Mouse (Mus musculus): ENCODE data around the gene Slc22a19. TPM values are rescaled to one million over a fixed set of nuclear protein-coding genes. Genes with fewer than 3 reads are reported as not detected.
"Not testable (repeated sequence)": the region's sequence is repeated elsewhere in the genome, so short reads cannot be mapped to it uniquely, and the experiment has no call there.

Gene Slc22a19
- not detected in 2 replicates for polyA plus RNA-seq (2014; fragmentation: Nextera tagmentation; extraction: Ambion mirVana)

GRCm38 (mm10) chr19:7711148-7711547 lies at the start of gene Slc22a19:
Slc22a19 (minus strand) TSS chr19:7711310.
- Histone ChIP-seq H3K36me3 (ENCODE audit: control insufficient read depth, insufficient read depth, low read length) (no peaks in the 10 kb centered on the region), H3K4me2 (replicated peaks; ENCODE audit: low read depth, low read length) (no peak within 1 kb of the TSS), H3K27ac (ENCODE audit: low read length) (no peak within 1 kb of the TSS), H3K4me1 (ENCODE audit: control insufficient read depth, insufficient read depth, low read length) (no peaks in the 10 kb centered on the region), H3K27me3 (ENCODE audit: control insufficient read depth, insufficient read depth, low read length) (no peaks in the 10 kb centered on the region), H3K4me3 (ENCODE audit: low read depth, low read length) (no peak within 1 kb of the TSS), H3K9me3 (ENCODE audit: control insufficient read depth, low read depth, low read length) (no peaks in the 10 kb centered on the region), H3K9ac (replicated peaks; ENCODE audit: low read depth, low read length) (no peak within 1 kb of the TSS)
- ATAC-seq (ENCODE audit: insufficient number of reproducible peaks, insufficient read depth, low FRiP score, low read depth): no peak

- H3K4me1 ChIP-seq (ENCODE audit: control insufficient read depth, insufficient read depth, low read length); H3K9me3 ChIP-seq (ENCODE audit: control insufficient read depth, low read depth, low read length); H3K27ac ChIP-seq (ENCODE audit: low read length); H3K9ac ChIP-seq (replicated peaks; ENCODE audit: low read depth, low read length); H3K4me3 ChIP-seq (ENCODE audit: low read depth, low read length); H3K27me3 ChIP-seq (ENCODE audit: control insufficient read depth, insufficient read depth, low read length); H3K4me2 ChIP-seq (replicated peaks; ENCODE audit: low read depth, low read length); H3K36me3 ChIP-seq (ENCODE audit: control insufficient read depth, insufficient read depth, low read length); ATAC-seq (ENCODE audit: insufficient number of reproducible peaks, insufficient read depth, low FRiP score, low read depth): not testable (repeated sequence)
- 68% methylated on average over 13 of the region's 13 CpGs for WGBS
Observed at GRCm38 (mm10) chr19:7753371-7753770, 42.3 kb upstream of the Slc22a19 start.

GRCm38 (mm10) chr19:7729543-7729942 lies 18.4 kb upstream of the Slc22a19 start:
- Histone ChIP-seq H3K9me3 (ENCODE audit: control insufficient read depth, low read depth, low read length) (no peaks in the 10 kb centered on the region), H3K27ac (ENCODE audit: low read length) (no peak overlapping the region), H3K36me3 (ENCODE audit: control insufficient read depth, insufficient read depth, low read length) (no peaks in the 10 kb centered on the region), H3K4me3 (ENCODE audit: low read depth, low read length) (no peak overlapping the region), H3K9ac (replicated peaks; ENCODE audit: low read depth, low read length) (no peak overlapping the region), H3K4me2 (replicated peaks; ENCODE audit: low read depth, low read length) (no peak overlapping the region), H3K27me3 (ENCODE audit: control insufficient read depth, insufficient read depth, low read length) (no peaks in the 10 kb centered on the region), H3K4me1 (ENCODE audit: control insufficient read depth, insufficient read depth, low read length) (no peaks in the 10 kb centered on the region)
- 31% methylated on average over 1 of the region's 1 CpGs for WGBS
- no peak for ATAC-seq (ENCODE audit: insufficient number of reproducible peaks, insufficient read depth, low FRiP score, low read depth)

GRCm38 (mm10) chr19:7693104-7693503 lies 18.0 kb downstream of the Slc22a19 start:
- not testable (repeated sequence) for H3K27ac ChIP-seq (ENCODE audit: low read length); H3K36me3 ChIP-seq (ENCODE audit: control insufficient read depth, insufficient read depth, low read length); H3K4me1 ChIP-seq (ENCODE audit: control insufficient read depth, insufficient read depth, low read length); H3K9ac ChIP-seq (replicated peaks; ENCODE audit: low read depth, low read length); H3K9me3 ChIP-seq (ENCODE audit: control insufficient read depth, low read depth, low read length); ATAC-seq (ENCODE audit: insufficient number of reproducible peaks, insufficient read depth, low FRiP score, low read depth); H3K4me3 ChIP-seq (ENCODE audit: low read depth, low read length); H3K27me3 ChIP-seq (ENCODE audit: control insufficient read depth, insufficient read depth, low read length); H3K4me2 ChIP-seq (replicated peaks; ENCODE audit: low read depth, low read length)
- WGBS: 63% methylated on average over 3 of the region's 3 CpGs

- Histone ChIP-seq H3K27ac (ENCODE audit: low read length) (no peak overlapping the region), H3K9me3 (ENCODE audit: control insufficient read depth, low read depth, low read length) (no peaks in the 10 kb centered on the region), H3K9ac (replicated peaks; ENCODE audit: low read depth, low read length) (no peak overlapping the region), H3K4me3 (ENCODE audit: low read depth, low read length) (no peak overlapping the region), H3K27me3 (ENCODE audit: control insufficient read depth, insufficient read depth, low read length) (no peaks in the 10 kb centered on the region), H3K4me1 (ENCODE audit: control insufficient read depth, insufficient read depth, low read length) (no peaks in the 10 kb centered on the region), H3K36me3 (ENCODE audit: control insufficient read depth, insufficient read depth, low read length) (no peaks in the 10 kb centered on the region), H3K4me2 (replicated peaks; ENCODE audit: low read depth, low read length) (no peak overlapping the region)
- 88% methylated on average over 2 of the region's 2 CpGs for WGBS
- ATAC-seq (ENCODE audit: insufficient number of reproducible peaks, insufficient read depth, low FRiP score, low read depth): no peak
Observed at GRCm38 (mm10) chr19:7691259-7691658, 19.9 kb downstream of the Slc22a19 start.

GRCm38 (mm10) chr19:7687988-7688387 lies 23.1 kb downstream of the Slc22a19 start:
- no peak overlapping the region for H3K27ac ChIP-seq (ENCODE audit: low read length)
- no peak overlapping the region for H3K9ac ChIP-seq (replicated peaks; ENCODE audit: low read depth, low read length)
- ATAC-seq (ENCODE audit: insufficient number of reproducible peaks, insufficient read depth, low FRiP score, low read depth): no peak
- H3K4me2 ChIP-seq (replicated peaks; ENCODE audit: low read depth, low read length): no peak overlapping the region
- H3K4me3 ChIP-seq (ENCODE audit: low read depth, low read length): no peak overlapping the region
- H3K4me1 ChIP-seq (ENCODE audit: control insufficient read depth, insufficient read depth, low read length): no peaks in the 10 kb centered on the region
- 88% methylated on average over 1 of the region's 1 CpGs for WGBS
- no peaks in the 10 kb centered on the region for H3K27me3 ChIP-seq (ENCODE audit: control insufficient read depth, insufficient read depth, low read length)
- no peaks in the 10 kb centered on the region for H3K36me3 ChIP-seq (ENCODE audit: control insufficient read depth, insufficient read depth, low read length)
- no peaks in the 10 kb centered on the region for H3K9me3 ChIP-seq (ENCODE audit: control insufficient read depth, low read depth, low read length)

GRCm38 (mm10) chr19:7672033-7672432 lies 39.1 kb downstream of the Slc22a19 start:
- Histone ChIP-seq H3K4me1 (ENCODE audit: control insufficient read depth, insufficient read depth, low read length) (no peaks in the 10 kb centered on the region), H3K4me2 (replicated peaks; ENCODE audit: low read depth, low read length) (no peak overlapping the region), H3K27me3 (ENCODE audit: control insufficient read depth, insufficient read depth, low read length) (no peaks in the 10 kb centered on the region), H3K9me3 (ENCODE audit: control insufficient read depth, low read depth, low read length) (no peaks in the 10 kb centered on the region), H3K4me3 (ENCODE audit: low read depth, low read length) (no peak overlapping the region), H3K36me3 (ENCODE audit: control insufficient read depth, insufficient read depth, low read length) (no peaks in the 10 kb centered on the region), H3K9ac (replicated peaks; ENCODE audit: low read depth, low read length) (no peak overlapping the region), H3K27ac (ENCODE audit: low read length) (no peak overlapping the region)
- 19% methylated on average over 1 of the region's 1 CpGs for WGBS
- no peak for ATAC-seq (ENCODE audit: insufficient number of reproducible peaks, insufficient read depth, low FRiP score, low read depth)

- no peak overlapping the region for H3K9ac ChIP-seq (replicated peaks; ENCODE audit: low read depth, low read length)
- H3K36me3 ChIP-seq (ENCODE audit: control insufficient read depth, insufficient read depth, low read length): no peaks in the 10 kb centered on the region
- no peaks in the 10 kb centered on the region for H3K4me1 ChIP-seq (ENCODE audit: control insufficient read depth, insufficient read depth, low read length)
- no peaks in the 10 kb centered on the region for H3K9me3 ChIP-seq (ENCODE audit: control insufficient read depth, low read depth, low read length)
- H3K27me3 ChIP-seq (ENCODE audit: control insufficient read depth, insufficient read depth, low read length): no peaks in the 10 kb centered on the region
- ATAC-seq (ENCODE audit: insufficient number of reproducible peaks, insufficient read depth, low FRiP score, low read depth): no peak
- H3K27ac ChIP-seq (ENCODE audit: low read length): no peak overlapping the region
- no peak overlapping the region for H3K4me2 ChIP-seq (replicated peaks; ENCODE audit: low read depth, low read length)
- no peak overlapping the region for H3K4me3 ChIP-seq (ENCODE audit: low read depth, low read length)
- 81% methylated on average over 8 of the region's 8 CpGs for WGBS
Observed at GRCm38 (mm10) chr19:7648913-7649666, 62.0 kb downstream of the Slc22a19 start.

GRCm38 (mm10) chr19:7633786-7634185 lies 77.3 kb downstream of the Slc22a19 start:
- Histone ChIP-seq H3K4me3 (ENCODE audit: low read depth, low read length) (no peak overlapping the region), H3K36me3 (ENCODE audit: control insufficient read depth, insufficient read depth, low read length) (no peaks in the 10 kb centered on the region), H3K4me2 (replicated peaks; ENCODE audit: low read depth, low read length) (no peak overlapping the region), H3K9ac (replicated peaks; ENCODE audit: low read depth, low read length) (no peak overlapping the region), H3K4me1 (ENCODE audit: control insufficient read depth, insufficient read depth, low read length) (no peaks in the 10 kb centered on the region), H3K27ac (ENCODE audit: low read length) (no peak overlapping the region), H3K27me3 (ENCODE audit: control insufficient read depth, insufficient read depth, low read length) (no peaks in the 10 kb centered on the region), H3K9me3 (ENCODE audit: control insufficient read depth, low read depth, low read length) (no peaks in the 10 kb centered on the region)
- ATAC-seq (ENCODE audit: insufficient number of reproducible peaks, insufficient read depth, low FRiP score, low read depth): no peak
- WGBS: 74% methylated on average over 1 of the region's 1 CpGs
